Mouse (Mus musculus) gastrocnemius, postnatal 10 days (tissue): Measurements from ENCODE around the gene Mas1. TPM values are rescaled to one million over a fixed set of nuclear protein-coding genes. Genes with fewer than 3 reads are reported as not detected.

ENCODE experiments used
- microRNA-seq, 2 experiments: library from miRNA; unstranded; fragments of <30 nt; microRNA quantifications; one replicate each; pipeline ENCODE4 v1.2.0; 2021
- total RNA-seq, 2 experiments: library from RNA; stranded (reverse); gene quantifications; 2 replicates each; pipeline ENCODE4 v1.2.3; 2021

The Mas1 gene
- total RNA-seq, 2 experiments from 2014 or later, result 0.59 to 0.72 TPM

Small RNA genes within 50 kb of the gene (microRNA-seq; reads per million reads assigned to microRNA genes)
- gene Gm24085, result 0 reads per million in 2 experiments

Other genes starting within 250 kb of the Mas1 start
- not detected for gene Slc22a1, start 192.3 kb downstream of the Mas1 start, total RNA-seq
- gene Igf2r, start 98.5 kb downstream of the Mas1 start, total RNA-seq, result 100 to 1,000 TPM in 1 of 2 experiments, 10 to 100 TPM in 1; 92.0 to 114 TPM
- 1 to 10 TPM; 1.8 to 2.3 TPM for gene Mrgprh, start 7.9 kb upstream of the Mas1 start, total RNA-seq
- under 1 TPM; 0.20 to 0.26 TPM for gene Pnldc1, start 42.1 kb upstream of the Mas1 start, total RNA-seq
- gene Tcp1, start 47.6 kb upstream of the Mas1 start, total RNA-seq, result 100 to 1,000 TPM; 238 to 250 TPM
- 10 to 100 TPM; 81.3 to 85.7 TPM for gene Mrpl18, start 48.2 kb upstream of the Mas1 start, total RNA-seq
- gene Acat3, start 72.5 kb upstream of the Mas1 start, total RNA-seq, result under 1 TPM in 1 of 2 experiments, not detected in 1; 0.33 TPM
- 10 to 100 TPM; 11.8 to 12.0 TPM for gene Acat2, start 92.6 kb upstream of the Mas1 start, total RNA-seq
- 10 to 100 TPM; 35.3 to 42.6 TPM for gene Wtap, start 126.0 kb upstream of the Mas1 start, total RNA-seq
- gene Sod2, start 138.7 kb upstream of the Mas1 start, total RNA-seq, result 100 to 1,000 TPM; 245 to 294 TPM
- gene Gpr31b, start 184.2 kb upstream of the Mas1 start, total RNA-seq, result not detected
- gene Tcp10b, start 193.0 kb upstream of the Mas1 start, total RNA-seq, result under 1 TPM; 0.26 to 0.61 TPM